Mouse (Mus musculus): ENCODE results near the gene Ddx5.

DNA sequence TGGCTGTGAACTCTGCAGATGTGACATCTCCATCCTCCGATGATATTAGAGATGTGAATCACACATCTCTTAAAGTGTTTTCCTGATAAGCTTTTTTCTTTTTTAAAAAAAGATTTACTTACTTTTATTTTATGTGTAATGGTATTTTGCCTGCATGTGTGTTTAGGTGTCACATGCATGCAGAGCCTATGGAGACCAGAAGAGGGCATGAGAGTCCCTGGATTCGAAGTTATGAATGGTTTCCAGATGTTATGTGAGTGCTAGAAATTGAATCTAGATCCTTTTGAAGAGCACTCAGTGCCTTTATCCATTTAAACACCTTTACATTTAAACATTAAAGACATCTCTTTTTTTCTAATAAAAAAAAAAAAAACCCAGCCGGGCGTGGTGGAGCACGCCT is 44.0 kb downstream of the Ddx5 start:
- TF ChIP-seq CTCF (IDR thresholded peaks at IDR 0.05; ENCODE audit: control insufficient read depth, insufficient read depth, insufficient read length) (no peak), CEBPB (IDR thresholded peaks at IDR 0.05; ENCODE audit: low read depth) (no peak)
